Mouse (Mus musculus) olfactory bulb, adult 2 months (tissue): ENCODE data around the gene Pacsin1.

ENCODE experiments used
- CTCF ChIP-seq: fragments of 200-500 bp; IDR thresholded peaks from 2 replicates; pipeline ENCODE4 v1.5.1; 2012; ENCODE audit warnings: low read depth, mild to moderate bottlenecking, low read length, moderate library complexity; ENCODE audit not compliant: insufficient read depth
- POLR2A ChIP-seq: fragments of 200-500 bp; IDR thresholded peaks from 2 replicates; pipeline ENCODE4 v1.6.1; 2012; ENCODE audit warnings: mild to moderate bottlenecking, low read depth, low read length, moderate library complexity; ENCODE audit not compliant: insufficient read depth

GRCm38 (mm10) chr17:27657123-27657522, 1.8 kb downstream of the Pacsin1 start:
- no peak for TF ChIP-seq CTCF
- no peak for TF ChIP-seq POLR2A
